Mouse (Mus musculus) ES-E14 (cell line): ENCODE measurements around the gene Gucy2f. TPM values are rescaled to one million over a fixed set of nuclear protein-coding genes. Genes with fewer than 3 reads are reported as not detected.
A peak's percentile ranks its signal among the peaks of the same experiment; 100 is the strongest.

Source experiments
- DNase-seq: peaks from one replicate; pipeline ENCODE4 v3.0.0-alpha.2; 2013; ENCODE audit warnings: low read depth, low spot score
- H3K27ac ChIP-seq: 2 replicates; pipeline ENCODE4 v1.5.1; 2012; ENCODE audit warnings: low read depth, mild to moderate bottlenecking, low read length, moderate library complexity, mixed read lengths; ENCODE audit not compliant: poor library complexity, insufficient read depth, severe bottlenecking
- H3K36me3 ChIP-seq: 2 replicates; pipeline ENCODE4 v1.6.1; 2012; ENCODE audit warnings: mild to moderate bottlenecking, low read length, moderate library complexity, mixed read lengths; ENCODE audit not compliant: control insufficient read depth, poor library complexity, insufficient read depth, severe bottlenecking
- H3K4me1 ChIP-seq, 2 experiments: fragments of 150-350 bp in 1 of 2; sonication (generic) in 1 of 2; 2 replicates each; pipeline ENCODE4 v1.6.1; 2012; ENCODE audit warnings: low read length in 2 of 2, mild to moderate bottlenecking in 1 of 2, mixed read lengths in 1 of 2; ENCODE audit not compliant: control insufficient read depth in 2 of 2, insufficient read depth in 2 of 2, poor library complexity in 1 of 2
- H3K4me3 ChIP-seq, 2 experiments: fragments of 150-350 bp in 1 of 2; sonication (generic) in 1 of 2; 2 replicates each; pipeline ENCODE4 v1.5.1; 2012; ENCODE audit warnings: low read length in 2 of 2, low read depth in 1 of 2, mild to moderate bottlenecking in 1 of 2, mixed read lengths in 1 of 2; ENCODE audit not compliant: insufficient read depth in 1 of 2, poor library complexity in 1 of 2, severe bottlenecking in 1 of 2
- H3K9ac ChIP-seq: 2 replicates; pipeline ENCODE4 v1.6.1; 2012; ENCODE audit warnings: low read depth, mild to moderate bottlenecking, low read length, mixed read lengths; ENCODE audit not compliant: poor library complexity, insufficient read depth, severe bottlenecking
- H3K9me3 ChIP-seq: fragments of 150-350 bp; sonication (generic); 2 replicates; pipeline ENCODE4 v1.6.1; 2012; ENCODE audit warnings: low read depth, mild to moderate bottlenecking, low read length; ENCODE audit not compliant: control insufficient read depth, insufficient read depth
- CHD2 ChIP-seq: IDR thresholded peaks from 2 replicates; pipeline ENCODE4 v1.6.1; 2014; ENCODE audit warnings: mild to moderate bottlenecking, low read depth, low read length, inconsistent platforms
- HCFC1 ChIP-seq: IDR thresholded peaks from 2 replicates; pipeline ENCODE4 v1.6.1; 2012; ENCODE audit warnings: low read length, inconsistent platforms, borderline replicate concordance; ENCODE audit not compliant: insufficient read depth
- MAFK ChIP-seq: IDR thresholded peaks from 2 replicates; pipeline ENCODE4 v1.6.1; 2014; ENCODE audit warnings: mild to moderate bottlenecking, low read depth, low read length, inconsistent platforms; ENCODE audit not compliant: insufficient read depth
- ZC3H11A ChIP-seq: IDR thresholded peaks from 2 replicates; pipeline ENCODE4 v1.6.1; 2012; ENCODE audit warnings: low read depth, mild to moderate bottlenecking, inconsistent platforms, low read length, borderline replicate concordance
- ZNF384 ChIP-seq: IDR thresholded peaks from 2 replicates; pipeline ENCODE4 v1.6.1; 2012; ENCODE audit warnings: low read depth, low read length, inconsistent platforms
- in situ Hi-C, 2 experiments: fragments of 600-800 bp; cut with MboI; formaldehyde crosslinking; loops; one replicate each; pipeline ENCODE4 v1.15.1; 2025; ENCODE audit warnings: low sequenced_read_pairs in 2 of 2, inconsistent platforms in 1 of 2; ENCODE audit not compliant: unreplicated experiment in 2 of 2
- total RNA-seq: library from RNA; depleted of rRNA; stranded (reverse); fragments of 300-350 nt; gene quantifications from 2 replicates; pipeline ENCODE4 v1.2.3, GENCODE M21; 2012

Gucy2f gene
- total RNA-seq, 1 experiment = not detected

- no peak for DNase-seq
- in situ Hi-C loops = no loop called here
- Histone ChIP-seq H3K27ac (no peak overlapping the region), H3K4me1 (no peaks in the 10 kb centered on the region), H3K36me3 (no peaks in the 10 kb centered on the region), H3K4me3 (no peak overlapping the region), H3K9me3 (no peaks in the 10 kb centered on the region), H3K9ac (no peak overlapping the region)
- TF ChIP-seq MAFK (no peak), CHD2 (no peak), ZC3H11A (no peak), HCFC1 (no peak), ZNF384 (no peak)
Observed at GRCm38 (mm10) chrX:142195551-142195950, 1.2 kb downstream of the Gucy2f start.

GRCm38 (mm10) chrX:142194420-142194819, 2.3 kb downstream of the Gucy2f start:
- Histone ChIP-seq H3K9ac (no peak overlapping the region), H3K4me1 (no peaks in the 10 kb centered on the region), H3K27ac (no peak overlapping the region), H3K36me3 (no peaks in the 10 kb centered on the region), H3K9me3 (no peaks in the 10 kb centered on the region), H3K4me3 (no peak overlapping the region)
- TF ChIP-seq MAFK (no peak), CHD2 (no peak), ZC3H11A (no peak), ZNF384 (no peak)
- in situ Hi-C loops = no loop called here
- no peak for DNase-seq

- in situ Hi-C loops = no loop called here
Observed at GRCm38 (mm10) chrX:142190355-142190754, 6.4 kb downstream of the Gucy2f start.

GRCm38 (mm10) chrX:142189023-142189703, 7.6 kb downstream of the Gucy2f start:
- Histone ChIP-seq H3K27ac (no peak overlapping the region), H3K4me3 (no peak overlapping the region), H3K9me3 (no peaks in the 10 kb centered on the region), H3K4me1 (no peaks in the 10 kb centered on the region), H3K9ac (no peak overlapping the region), H3K36me3 (no peaks in the 10 kb centered on the region)
- in situ Hi-C loops = no loop called here
- DNase-seq = peak; percentile 4
- no peak for TF ChIP-seq ZC3H11A
- TF ChIP-seq CHD2 = no peak
- TF ChIP-seq ZNF384 = no peak
- no peak for TF ChIP-seq MAFK
- no peak for TF ChIP-seq HCFC1

More at GRCm38 (mm10) chrX:142190355-142190754, 6.4 kb downstream of the Gucy2f start:
- Histone ChIP-seq H3K9ac (no peak overlapping the region), H3K4me3 (no peak overlapping the region), H3K4me1 (no peaks in the 10 kb centered on the region), H3K36me3 (no peaks in the 10 kb centered on the region), H3K9me3 (no peaks in the 10 kb centered on the region), H3K27ac (no peak overlapping the region)
- DNase-seq = no peak
- TF ChIP-seq CHD2 (no peak), MAFK (no peak), ZNF384 (no peak), HCFC1 (no peak)

DNA sequence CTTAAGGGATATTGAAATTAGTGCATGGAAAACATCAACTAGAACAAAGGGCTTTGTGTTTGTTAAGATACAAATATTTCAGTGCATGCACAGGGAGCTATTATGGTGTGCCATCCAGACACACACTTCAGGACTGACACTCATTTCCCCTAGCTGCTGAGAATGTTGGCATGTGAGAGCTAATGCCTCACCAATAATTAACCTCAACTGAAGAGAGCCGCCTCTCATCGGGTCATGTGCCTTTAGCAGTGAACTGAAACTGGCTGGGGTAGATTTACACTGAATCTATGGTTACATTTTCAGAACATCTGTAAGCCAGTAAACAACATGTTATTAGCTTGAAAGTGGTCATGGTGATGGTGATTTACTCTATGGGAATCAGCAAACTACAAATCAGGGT, 14.7 kb downstream of the Gucy2f start:
- Histone ChIP-seq H3K4me3 (no peak overlapping the region), H3K27ac (no peak overlapping the region), H3K9ac (no peak overlapping the region), H3K4me1 (no peaks in the 10 kb centered on the region), H3K36me3 (no peaks in the 10 kb centered on the region), H3K9me3 (no peaks in the 10 kb centered on the region)
- DNase-seq = no peak
- in situ Hi-C loops = no loop called here
- TF ChIP-seq MAFK = no peak
- TF ChIP-seq ZNF384 = no peak
- no peak for TF ChIP-seq HCFC1
- TF ChIP-seq CHD2 = no peak
- no peak for TF ChIP-seq ZC3H11A
